Mouse (Mus musculus) intestine, embryonic 16.5 days (tissue): ENCODE measurements around the gene Catsper1. TPM values are rescaled to one million over a fixed set of nuclear protein-coding genes. Genes with fewer than 3 reads are reported as not detected.

ENCODE experiments used
- ATAC-seq: fragments of 200-750 bp; cut with Nextera tagmentation; 2 replicates; pipeline ENCODE4 v1.8.0; 2017; ENCODE audit warnings: moderate TSS enrichment, moderate library complexity
- H3K27ac ChIP-seq: fragments of 300-500 bp; sonication (generic); 2 replicates; pipeline ENCODE4 v1.5.1; 2014; ENCODE audit warnings: mild to moderate bottlenecking, low read length
- H3K27me3 ChIP-seq: fragments of 300-500 bp; sonication (generic); replicated peaks from 2 replicates; pipeline ENCODE4 v1.6.1; 2014; ENCODE audit warnings: low read length, control low read depth, mixed read lengths; ENCODE audit not compliant: control insufficient read depth, insufficient read depth
- H3K36me3 ChIP-seq: fragments of 300-500 bp; sonication (generic); 2 replicates; pipeline ENCODE4 v1.6.1; 2014; ENCODE audit warnings: low read length, control low read depth; ENCODE audit not compliant: control insufficient read depth, insufficient read depth
- H3K4me1 ChIP-seq: fragments of 300-500 bp; sonication (generic); 2 replicates; pipeline ENCODE4 v1.6.1; 2014; ENCODE audit warnings: low read length, control low read depth, mixed read lengths; ENCODE audit not compliant: control insufficient read depth, insufficient read depth
- H3K4me2 ChIP-seq: fragments of 300-500 bp; sonication (generic); 2 replicates; pipeline ENCODE4 v1.6.1; 2014; ENCODE audit warnings: low read depth, low read length, control low read depth
- H3K4me3 ChIP-seq: fragments of 300-500 bp; sonication (generic); 2 replicates; pipeline ENCODE4 v1.5.1; 2014; ENCODE audit warnings: mild to moderate bottlenecking, low read length
- H3K9ac ChIP-seq: fragments of 300-500 bp; sonication (generic); 2 replicates; pipeline ENCODE4 v1.6.1; 2014; ENCODE audit warnings: low read depth, low read length
- H3K9me3 ChIP-seq: fragments of 300-500 bp; sonication (generic); 2 replicates; pipeline ENCODE4 v1.6.1; 2016; ENCODE audit warnings: low read length, control low read depth; ENCODE audit not compliant: control insufficient read depth
- WGBS: fragments of 180-500 bp; shearing (Covaris S2); extraction: QIAGEN DNeasy Blood & Tissue Kit; methylation state at CpG from one replicate; pipeline ENCODE4 v1.1.7; 2014; 5-methylcytosine and 5-hydroxymethylcytosine counted together
- polyA plus RNA-seq: library from polyadenylated mRNA; unstranded; fragments of >200 nt; fragmentation: Nextera tagmentation; extraction: Ambion mirVana; gene quantifications from 2 replicates; pipeline ENCODE4 v1.2.1, GENCODE M21; 2015

Catsper1 gene
- polyA plus RNA-seq: not detected in 2 replicates

DNA sequence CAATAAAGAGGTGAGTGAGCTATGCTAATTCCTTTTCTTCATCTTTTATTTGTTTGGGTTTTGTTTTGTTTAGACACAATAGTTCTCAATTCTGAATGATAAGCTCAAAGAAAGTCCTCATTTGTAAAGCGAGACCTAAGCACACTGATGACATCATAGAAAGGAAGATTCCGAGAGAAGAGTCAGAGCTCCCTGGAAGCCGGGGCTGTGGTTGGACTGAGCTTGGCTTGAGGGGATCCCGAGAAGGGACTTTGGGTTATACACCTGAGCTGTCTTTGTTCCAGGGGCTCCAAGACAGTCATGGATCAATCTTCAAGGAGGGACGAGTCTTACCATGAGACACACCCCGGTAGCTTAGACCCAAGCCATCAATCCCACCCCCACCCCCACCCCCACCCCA, at the start of gene Catsper1:
TSS of gene Catsper1 (plus strand) at position 301 of the 400 bp plus-strand sequence.
- Histone ChIP-seq H3K9me3 (no peaks in the 10 kb centered on the region), H3K4me3 (no peak within 1 kb of the TSS), H3K9ac (no peak within 1 kb of the TSS), H3K4me1 (no peaks in the 10 kb centered on the region), H3K36me3 (no peaks in the 10 kb centered on the region), H3K4me2 (no peak within 1 kb of the TSS), H3K27ac (no peak within 1 kb of the TSS), H3K27me3 (no peaks in the 10 kb centered on the region)
- WGBS: 85% methylated on average over 6 of the region's 6 CpGs
- ATAC-seq: no peak

DNA sequence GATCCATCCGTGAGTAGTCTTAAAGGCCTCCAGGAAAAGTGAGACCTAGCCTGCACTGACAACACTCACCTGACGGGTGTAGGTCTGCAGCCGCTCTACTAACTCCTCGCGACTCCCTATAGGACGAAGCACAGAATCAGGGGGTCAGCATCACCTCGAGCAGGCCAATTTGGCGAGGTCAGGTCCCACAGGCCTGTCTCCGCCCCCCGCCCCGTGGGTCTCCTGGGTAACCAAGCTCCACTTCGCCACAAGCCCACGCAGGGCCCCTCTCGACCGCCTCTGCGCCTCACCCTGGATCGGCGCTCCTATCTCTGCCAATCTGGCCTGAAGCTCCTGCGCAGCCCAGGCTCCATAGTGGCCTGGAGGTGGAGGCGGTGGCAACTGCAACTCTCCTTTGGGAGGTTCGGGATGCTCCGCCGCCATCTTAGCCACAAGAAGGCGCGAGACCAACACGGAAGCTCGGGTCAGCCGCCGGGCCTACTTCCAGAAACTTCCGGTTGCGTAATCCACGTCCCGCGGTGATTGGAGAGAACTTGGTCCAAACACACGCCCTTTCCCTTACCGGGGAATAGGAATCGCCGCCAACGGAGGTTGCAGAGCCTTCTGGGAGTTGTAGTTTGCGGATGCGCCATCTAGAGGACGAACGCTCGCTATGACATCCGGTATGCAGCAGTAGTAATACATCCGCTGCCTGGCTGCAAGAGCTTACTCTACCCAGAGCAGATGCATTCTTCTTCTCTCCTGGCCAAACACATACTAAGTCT, 40.4 kb upstream of the Catsper1 start, which contains the start of gene Sf3b2:
TSS of gene Sf3b2 (minus strand) at position 484 of the 764 bp plus-strand sequence.
- peak within 1 kb of the TSS; percentile 72 for H3K4me3 ChIP-seq
- H3K4me2 ChIP-seq: peak within 1 kb of the TSS; percentile 85
- no peaks in the 10 kb centered on the region for H3K9me3 ChIP-seq
- H3K27me3 ChIP-seq: no peaks in the 10 kb centered on the region
- H3K4me1 ChIP-seq: peaks cover 9% of the 10 kb centered on the region
- H3K9ac ChIP-seq: peak within 1 kb of the TSS; percentile 83
- WGBS: 0% methylated on average over 46 of the region's 46 CpGs
- peak within 1 kb of the TSS; percentile 87 for H3K27ac ChIP-seq
- peaks cover 15% of the 10 kb centered on the region for H3K36me3 ChIP-seq
- peak; percentile 98 for ATAC-seq

GRCm38 (mm10) chr19:5295736-5296075, 39.8 kb upstream of the Catsper1 start:
- H3K9me3 ChIP-seq: no peaks in the 10 kb centered on the region
- peak overlapping the region; percentile 76 for H3K9ac ChIP-seq
- H3K27ac ChIP-seq: peak overlapping the region; percentile 87
- peak overlapping the region; percentile 72 for H3K4me3 ChIP-seq
- peak overlapping the region; percentile 70 for H3K4me2 ChIP-seq
- peaks cover 11% of the 10 kb centered on the region for H3K36me3 ChIP-seq
- 5% methylated on average over 13 of the region's 13 CpGs for WGBS
- H3K27me3 ChIP-seq: no peaks in the 10 kb centered on the region
- peaks cover 9% of the 10 kb centered on the region for H3K4me1 ChIP-seq
- peak; percentile 53 for ATAC-seq

DNA sequence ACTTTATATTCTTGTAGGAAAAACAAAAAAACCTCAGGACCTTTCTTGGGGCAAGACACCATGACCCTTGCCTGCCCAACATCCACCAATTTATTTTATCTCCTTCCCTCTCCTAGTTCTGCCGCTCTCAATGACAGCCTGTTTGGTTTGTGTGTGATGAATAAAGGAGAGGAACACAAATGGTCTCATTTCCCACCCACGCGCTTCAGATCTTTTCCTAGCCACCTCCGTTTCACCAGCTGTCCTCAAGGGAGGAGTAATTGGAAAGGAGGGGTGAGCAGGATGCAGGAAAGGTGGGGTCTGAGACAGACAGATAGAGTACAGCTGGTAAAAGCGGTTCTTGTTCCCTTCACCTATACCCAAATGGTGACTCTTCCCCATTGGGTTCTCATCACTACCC, 38.9 kb upstream of the Catsper1 start:
- H3K9me3 ChIP-seq: no peaks in the 10 kb centered on the region
- peaks cover 9% of the 10 kb centered on the region for H3K4me1 ChIP-seq
- 0 out of 2 replicates have a peak overlapping the region, but pooled peaks have one; percentile 2 for H3K4me2 ChIP-seq
- H3K4me3 ChIP-seq: no peak overlapping the region
- WGBS: 60% methylated on average over 5 of the region's 5 CpGs
- H3K36me3 ChIP-seq: peaks cover 7% of the 10 kb centered on the region; the same call in 1 of the 2 replicates
- no peaks in the 10 kb centered on the region for H3K27me3 ChIP-seq
- ATAC-seq: no peak
- no peak overlapping the region for H3K27ac ChIP-seq
- H3K9ac ChIP-seq: no peak overlapping the region

- no peak for ATAC-seq
- Histone ChIP-seq H3K4me3 (peak within 1 kb of the TSS; percentile 43), H3K4me1 (peaks cover 9% of the 10 kb centered on the region), H3K36me3 (no peaks in the 10 kb centered on the region), H3K9me3 (no peaks in the 10 kb centered on the region), H3K27me3 (no peaks in the 10 kb centered on the region), H3K9ac (peak within 1 kb of the TSS; percentile 60), H3K27ac (no peak within 1 kb of the TSS), H3K4me2 (peak within 1 kb of the TSS; percentile 60)
- WGBS: 12% methylated on average over 26 of the region's 32 CpGs
These were observed 37.4 kb upstream of the Catsper1 start, which contains the start of gene Gal3st3 for GRCm38 (mm10) chr19:5297903-5298800. Gene Gal3st3 (plus strand): TSS chr19:5298331.

- H3K9ac ChIP-seq: no peak overlapping the region
- WGBS: 77% methylated on average over 6 of the region's 6 CpGs
- no peak for ATAC-seq
These were observed 35.0 kb upstream of the Catsper1 start for GRCm38 (mm10) chr19:5300588-5300987.

DNA sequence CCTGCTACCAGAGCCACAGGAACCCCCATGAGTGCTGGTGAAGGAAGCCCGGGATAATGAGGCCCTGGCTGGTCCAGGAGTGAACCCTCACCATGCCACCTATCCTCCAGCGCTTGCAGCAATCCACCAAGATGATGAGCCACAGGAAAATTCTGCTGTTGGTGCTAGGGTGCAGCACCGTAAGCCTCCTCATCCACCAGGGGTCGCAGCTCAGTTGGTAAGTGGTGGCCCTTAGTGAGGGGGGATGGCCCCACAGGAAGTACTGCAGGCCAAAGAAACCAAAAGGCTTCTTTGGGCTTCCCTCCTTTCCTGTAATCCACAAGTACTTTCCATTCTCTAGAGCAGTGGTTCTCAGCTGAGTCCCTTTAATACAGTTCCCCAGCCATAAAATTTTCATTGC, 33.1 kb upstream of the Catsper1 start:
- no peak for ATAC-seq

More at GRCm38 (mm10) chr19:5300588-5300987, 35.0 kb upstream of the Catsper1 start:
- H3K27me3 ChIP-seq: no peaks in the 10 kb centered on the region
- no peak overlapping the region for H3K4me2 ChIP-seq
- peaks cover 4% of the 10 kb centered on the region; the same call in 1 of the 2 replicates for H3K4me1 ChIP-seq
- H3K36me3 ChIP-seq: no peaks in the 10 kb centered on the region
- no peaks in the 10 kb centered on the region for H3K9me3 ChIP-seq
- H3K27ac ChIP-seq: no peak overlapping the region
- H3K4me3 ChIP-seq: no peak overlapping the region

GRCm38 (mm10) chr19:5306279-5306678, 29.3 kb upstream of the Catsper1 start:
- H3K36me3 ChIP-seq: no peaks in the 10 kb centered on the region
- H3K27ac ChIP-seq: no peak overlapping the region
- peaks cover 5% of the 10 kb centered on the region; the same call in 1 of the 2 replicates for H3K27me3 ChIP-seq
- H3K4me3 ChIP-seq: no peak overlapping the region
- no peak overlapping the region for H3K4me2 ChIP-seq
- ATAC-seq: no peak
- peaks cover 6% of the 10 kb centered on the region; the same call in 1 of the 2 replicates for H3K4me1 ChIP-seq
- H3K9ac ChIP-seq: no peak overlapping the region
- 85% methylated on average over 6 of the region's 6 CpGs for WGBS
- no peaks in the 10 kb centered on the region; the same call in 1 of the 2 replicates for H3K9me3 ChIP-seq

More for the DNA sequence above, 33.1 kb upstream of the Catsper1 start:
- Histone ChIP-seq H3K27me3 (peaks cover 2% of the 10 kb centered on the region; the same call in 1 of the 2 replicates), H3K9me3 (no peaks in the 10 kb centered on the region), H3K4me3 (no peak overlapping the region), H3K9ac (no peak overlapping the region), H3K36me3 (no peaks in the 10 kb centered on the region), H3K27ac (no peak overlapping the region), H3K4me2 (no peak overlapping the region), H3K4me1 (peaks cover 8% of the 10 kb centered on the region; the same call in 1 of the 2 replicates)
- WGBS: 13% methylated on average over 4 of the region's 4 CpGs
